19 mouse cellular contexts compared by ENCODE assay signal in the genomic region with DNA sequence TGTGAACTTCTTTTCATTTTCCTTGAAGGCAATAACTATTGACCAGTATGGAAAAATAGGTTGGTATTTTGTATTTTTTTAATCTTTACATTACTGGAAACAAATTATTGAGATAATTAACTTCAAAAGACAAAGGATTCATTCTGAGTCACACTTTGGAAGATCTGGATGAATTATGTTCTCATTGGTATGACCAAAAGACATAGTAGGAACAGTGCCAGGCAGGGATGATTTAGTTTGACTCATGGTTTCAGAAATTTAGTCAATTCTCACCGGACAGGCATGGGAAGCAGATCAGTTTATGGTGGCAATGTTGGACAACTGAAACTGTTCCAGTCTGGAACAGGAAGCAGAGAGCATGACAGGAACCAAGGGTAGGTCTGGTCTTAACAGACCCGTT.
DNase-seq lines count a peak whose midpoint lies in the region; ATAC-seq and TF ChIP-seq lines count a peak whose summit lies in the region.
"Had no signal": no experiment of that assay in that cellular context is flagged by ENCODE, and none has a peak within 500 bp of the region (broad histone marks: within the 10 kb centered on the region; RNA-seq: fewer than 3 reads in every experiment).

No protein-coding gene starts in this region.

- TF ChIP-seq POLR2A in embryonic fibroblast, embryonic 13.5 days (IDR thresholded peaks at IDR 0.05; ENCODE audit: low read depth, low read length): no peak

- peaks cover 2% of the 10 kb centered on the region; the same call in 1 of the 2 replicates for H3K4me1 ChIP-seq in embryonic fibroblast, embryonic 13.5 days (ENCODE audit: control insufficient read depth, insufficient read depth, low read length)
- H3K4me1 ChIP-seq in midbrain, embryonic 14.5 days (ENCODE audit: control insufficient read depth, insufficient read depth, low read length): no peaks in the 10 kb centered on the region
- H3K4me1 ChIP-seq in neural tube, embryonic 15.5 days: no peaks in the 10 kb centered on the region
- H3K4me1 ChIP-seq: heart, embryonic 12.5 days; hindbrain, embryonic 10.5 days; hindbrain, embryonic 15.5 days had no signal

- no peaks in the 10 kb centered on the region for H3K9me3 ChIP-seq in midbrain, embryonic 14.5 days (ENCODE audit: control insufficient read depth, low read length)
- no peaks in the 10 kb centered on the region for H3K9me3 ChIP-seq in neural tube, embryonic 15.5 days (replicated peaks)
- H3K9me3 ChIP-seq: heart, embryonic 12.5 days; hindbrain, embryonic 10.5 days; hindbrain, embryonic 15.5 days had no signal

- no peaks in the 10 kb centered on the region for H3K36me3 ChIP-seq in midbrain, embryonic 14.5 days (ENCODE audit: control insufficient read depth, insufficient read depth, low read length)
- no peaks in the 10 kb centered on the region for H3K36me3 ChIP-seq in neural tube, embryonic 15.5 days
- H3K36me3 ChIP-seq: heart, embryonic 12.5 days; hindbrain, embryonic 10.5 days; hindbrain, embryonic 15.5 days had no signal

- WGBS in midbrain, embryonic 14.5 days: 95% methylated on average over 2 of the region's 2 CpGs
- 93% methylated on average over 2 of the region's 2 CpGs for WGBS in neural tube, embryonic 15.5 days

- ATAC-seq in midbrain, embryonic 14.5 days (ENCODE audit: low FRiP score, low TSS enrichment): no peak
- ATAC-seq in neural tube, embryonic 15.5 days (ENCODE audit: low FRiP score): no peak
- ATAC-seq: forebrain, embryonic 16.5 days; intestine, embryonic 16.5 days had no signal

- H3K4me3 ChIP-seq in embryonic fibroblast, embryonic 13.5 days (ENCODE audit: insufficient read depth, low read length): no peak overlapping the region
- no peak overlapping the region for H3K4me3 ChIP-seq in midbrain, embryonic 14.5 days (replicated peaks; ENCODE audit: low read depth, low read length)
- no peak overlapping the region for H3K4me3 ChIP-seq in neural tube, embryonic 15.5 days (replicated peaks)
- H3K4me3 ChIP-seq: erythroblast, embryonic 14.5 days; heart, embryonic 12.5 days; hindbrain, embryonic 10.5 days; hindbrain, embryonic 15.5 days had no signal

- peak overlapping the region; percentile 47; the same call in 1 of the 2 replicates for H3K27ac ChIP-seq in embryonic fibroblast, embryonic 13.5 days (ENCODE audit: insufficient read depth, low read length)
- no peak overlapping the region for H3K27ac ChIP-seq in midbrain, embryonic 14.5 days (replicated peaks; ENCODE audit: low read depth, low read length)
- H3K27ac ChIP-seq in neural tube, embryonic 15.5 days (replicated peaks): no peak overlapping the region
- H3K27ac ChIP-seq: hindbrain, embryonic 10.5 days; hindbrain, embryonic 15.5 days had no signal

- H3K4me2 ChIP-seq in midbrain, embryonic 14.5 days (ENCODE audit: low read length): no peak overlapping the region
- no peak overlapping the region for H3K4me2 ChIP-seq in neural tube, embryonic 15.5 days
- H3K4me2 ChIP-seq: heart, embryonic 12.5 days; hindbrain, embryonic 15.5 days had no signal

- no peak for TF ChIP-seq CTCF in embryonic fibroblast, embryonic 13.5 days (IDR thresholded peaks at IDR 0.05; ENCODE audit: borderline replicate concordance, insufficient read depth, low read length)

- no peak overlapping the region for H3K9ac ChIP-seq in midbrain, embryonic 14.5 days (replicated peaks; ENCODE audit: low read length)
- no peak overlapping the region for H3K9ac ChIP-seq in neural tube, embryonic 15.5 days (replicated peaks)
- H3K9ac ChIP-seq: heart, embryonic 12.5 days; hindbrain, embryonic 15.5 days had no signal

- DNase-seq in adrenal gland, adult 2 months: peak; percentile 63
- DNase-seq in adrenal gland, postnatal 4 days (ENCODE audit: low spot score in 2 of 2): no peak
- peak; percentile 40 for DNase-seq in adrenal gland, postnatal 10 days
- DNase-seq in ovary, adult 18-20 months (ENCODE audit: low spot score): no peak
- no peak for DNase-seq in midbrain, embryonic 14.5 days
- DNase-seq: cerebellum, adult 11-12 months; cerebellum, adult 9-10 months; cerebellum, postnatal 36 days; gastrocnemius, postnatal 25 days; kidney, adult 8-10 months had no signal

- H3K27me3 ChIP-seq in midbrain, embryonic 14.5 days (ENCODE audit: control insufficient read depth, insufficient read depth, low read length): no peaks in the 10 kb centered on the region
- H3K27me3 ChIP-seq in neural tube, embryonic 15.5 days (replicated peaks): no peaks in the 10 kb centered on the region
- H3K27me3 ChIP-seq: CH12.LX; heart, embryonic 12.5 days; hindbrain, embryonic 15.5 days had no signal

Comparison
In these comparisons a context has a peak if more than half of its experiments do, and no peak if none do; other contexts are left out.
1. DNase-seq: peak in adrenal gland, adult 2 months (single experiment) and adrenal gland, postnatal 10 days (single experiment); none in adrenal gland, postnatal 4 days (0 of 2), ovary, adult 18-20 months (single experiment) and midbrain, embryonic 14.5 days (single experiment).